Mouse (Mus musculus): ENCODE results near the gene Alkbh6.

DNA sequence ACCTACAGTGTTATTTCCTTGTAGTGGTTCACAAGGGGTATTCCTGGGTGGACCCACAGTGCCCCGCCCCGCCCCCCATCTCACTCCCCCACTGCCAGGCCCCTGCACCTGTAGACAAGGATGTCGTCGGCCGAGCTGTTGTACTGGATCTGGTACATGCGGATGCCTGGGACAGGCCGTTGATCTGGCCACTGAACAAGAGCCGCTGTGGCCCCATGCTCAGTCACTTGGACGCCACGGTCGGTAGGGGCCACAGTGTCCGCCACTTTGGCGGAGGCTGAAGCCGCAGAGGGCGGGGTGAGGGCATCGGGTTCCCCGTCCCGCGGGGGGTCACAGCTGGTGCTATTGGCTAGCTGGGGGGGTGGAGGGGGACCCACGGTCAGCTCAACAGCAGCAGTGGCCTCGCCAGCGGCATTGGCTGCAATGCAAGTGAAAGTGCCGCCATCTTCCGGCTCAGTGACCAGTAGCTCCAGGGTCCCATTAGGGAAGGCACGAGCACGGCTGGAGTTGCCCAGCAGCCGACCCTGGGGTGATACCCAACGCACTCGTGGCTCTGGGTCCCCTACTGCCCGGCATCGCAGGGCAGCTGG is 50.9 kb downstream of the Alkbh6 start:
- TF ChIP-seq POLR2A (IDR thresholded peaks at IDR 0.05; ENCODE audit: borderline replicate concordance, control insufficient read depth, low read depth, low read length) (no peak), CTCF (IDR thresholded peaks at IDR 0.05; ENCODE audit: control insufficient read depth, insufficient read depth, low read length) (no peak)
